Mouse (Mus musculus): Measurements from ENCODE around the gene Tex36. TPM values are rescaled to one million over a fixed set of nuclear protein-coding genes. Genes with fewer than 3 reads are reported as not detected.

Gene Tex36
- polyA plus RNA-seq, 1 experiment from 2014 or later: not detected

DNA sequence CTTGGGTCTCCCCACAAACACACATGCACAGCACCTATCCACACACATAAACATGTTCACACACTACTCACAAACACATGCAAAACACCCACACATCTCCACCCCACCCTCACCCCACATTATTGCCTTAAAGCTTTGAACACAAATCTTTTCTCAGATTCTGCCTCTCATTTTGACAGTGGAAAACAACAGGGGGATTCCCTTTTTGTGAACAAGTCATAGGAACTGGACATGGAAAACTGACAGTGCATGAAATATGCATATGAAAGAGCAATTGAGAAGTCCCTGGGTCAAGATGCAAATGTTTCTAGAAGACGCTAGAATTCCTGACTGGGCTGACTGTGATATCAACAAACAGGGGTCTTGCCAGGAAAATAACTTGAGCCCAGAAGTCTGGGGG is 1.4 kb downstream of the Tex36 start:
- DNase-seq (ENCODE audit: low spot score): no peak

DNA sequence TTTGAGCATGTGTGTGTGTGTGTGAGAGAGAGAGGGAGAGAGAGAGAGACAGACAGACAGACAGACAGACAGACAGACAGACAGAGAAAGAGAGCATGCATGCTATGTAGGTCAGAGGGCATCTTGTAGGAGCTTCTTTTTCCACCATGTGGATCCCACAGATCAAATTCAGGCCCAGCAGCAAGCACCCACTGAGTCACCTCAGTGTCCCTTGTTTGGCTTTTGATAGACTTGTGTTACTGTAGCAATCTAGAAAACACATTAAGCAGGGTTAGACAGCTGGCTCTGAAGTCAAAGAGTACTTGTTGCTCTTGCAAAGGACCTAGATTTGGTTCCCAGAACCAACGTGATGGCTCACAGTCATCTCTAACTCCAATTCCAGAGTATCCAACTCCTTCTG is 10.2 kb downstream of the Tex36 start:
- DNase-seq (ENCODE audit: low spot score): no peak

DNA sequence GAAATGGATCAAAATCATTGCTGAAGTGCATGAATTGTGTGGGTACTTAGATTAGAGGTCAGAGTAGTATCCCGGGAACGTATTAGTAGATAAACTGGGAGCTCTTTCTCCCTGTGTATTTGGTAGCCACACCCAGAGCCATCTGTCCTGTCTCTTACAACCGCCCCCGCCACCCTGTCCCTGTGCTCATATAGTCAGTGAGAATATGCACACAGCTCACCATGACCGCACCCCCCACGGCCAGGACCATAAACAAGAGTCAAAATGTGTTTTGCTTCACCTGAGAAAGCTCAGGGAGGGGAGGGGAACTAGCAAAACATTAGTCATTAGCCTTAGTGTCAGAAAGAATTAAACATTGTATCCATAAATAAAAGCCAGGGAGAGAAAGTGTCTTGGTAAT is 18.7 kb downstream of the Tex36 start:
- no peak for DNase-seq (ENCODE audit: low spot score)

DNA sequence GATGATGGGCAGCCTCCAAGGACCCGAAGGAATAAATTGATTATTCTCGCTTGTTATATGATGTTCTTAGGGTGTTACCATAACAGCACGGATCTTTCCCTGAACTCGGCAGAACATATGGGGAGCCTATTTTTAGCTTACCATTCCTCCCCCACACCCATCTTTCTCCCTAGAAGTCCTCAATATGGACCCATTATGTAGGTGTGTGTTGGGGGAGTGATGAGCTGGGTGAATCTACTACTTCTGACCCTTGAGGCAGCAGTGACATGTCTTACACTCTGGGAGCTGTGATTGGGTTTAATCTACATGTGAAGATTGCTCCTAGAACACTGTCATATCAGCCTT is 21.7 kb downstream of the Tex36 start:
- no peak for DNase-seq (ENCODE audit: low spot score)

DNA sequence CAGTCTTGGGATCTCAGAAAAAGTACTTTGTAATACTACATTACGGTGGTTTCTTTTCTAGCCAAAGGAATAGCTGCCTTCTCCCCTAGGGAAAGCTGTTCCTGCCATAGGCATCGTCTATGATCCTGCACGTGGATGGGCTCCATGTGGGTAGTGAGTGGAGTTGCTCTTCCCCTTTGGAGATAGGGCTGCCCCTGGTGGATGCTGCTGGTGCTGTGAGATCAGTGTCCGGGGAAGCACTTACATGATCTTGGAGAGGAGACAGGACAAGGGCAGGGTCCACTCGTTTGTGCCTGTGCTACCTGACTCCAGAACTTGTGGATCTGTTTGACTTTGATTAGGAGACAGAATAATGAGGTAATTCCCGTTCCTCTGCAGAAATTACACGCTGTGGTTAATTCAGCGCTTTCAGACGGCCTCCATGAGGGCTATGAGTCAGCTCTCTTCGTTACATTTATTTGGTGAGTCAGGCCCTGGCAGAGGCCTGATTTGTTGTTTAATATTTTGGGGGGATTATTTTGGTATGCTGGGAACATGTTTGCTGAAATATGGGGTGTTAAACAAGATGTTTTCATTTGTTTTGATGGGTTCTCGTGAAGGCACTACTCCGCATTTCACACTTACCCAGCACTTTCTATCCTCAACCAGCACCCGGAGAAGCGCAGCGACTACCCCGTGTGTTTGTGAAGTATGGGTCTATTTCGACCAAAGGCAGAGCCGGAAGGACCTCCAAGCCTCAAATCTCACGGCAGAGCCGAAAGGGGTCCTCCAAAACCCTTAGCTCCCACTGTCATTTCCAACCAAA is 22.3 kb downstream of the Tex36 start:
- no peak for DNase-seq (ENCODE audit: low spot score)

DNA sequence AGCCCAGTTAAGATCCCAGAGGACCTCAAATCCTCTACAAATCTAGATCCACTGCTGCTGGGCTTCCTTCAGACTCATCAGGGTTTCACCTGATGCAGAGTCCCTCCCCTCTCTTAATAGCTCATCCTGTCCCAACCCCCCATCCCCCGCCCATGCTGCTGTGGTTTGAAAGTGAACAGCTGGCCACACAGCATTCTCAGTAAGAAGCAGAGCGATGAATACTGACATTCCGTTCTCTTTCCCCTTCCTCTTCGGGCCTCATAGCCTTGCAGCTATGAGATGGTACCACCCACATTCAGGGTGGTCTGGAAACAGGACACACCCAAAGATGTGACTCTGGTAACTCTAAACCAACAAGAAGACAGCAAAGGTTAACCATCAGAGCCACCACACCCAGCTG is 25.1 kb downstream of the Tex36 start:
- DNase-seq (ENCODE audit: low spot score): no peak

DNA sequence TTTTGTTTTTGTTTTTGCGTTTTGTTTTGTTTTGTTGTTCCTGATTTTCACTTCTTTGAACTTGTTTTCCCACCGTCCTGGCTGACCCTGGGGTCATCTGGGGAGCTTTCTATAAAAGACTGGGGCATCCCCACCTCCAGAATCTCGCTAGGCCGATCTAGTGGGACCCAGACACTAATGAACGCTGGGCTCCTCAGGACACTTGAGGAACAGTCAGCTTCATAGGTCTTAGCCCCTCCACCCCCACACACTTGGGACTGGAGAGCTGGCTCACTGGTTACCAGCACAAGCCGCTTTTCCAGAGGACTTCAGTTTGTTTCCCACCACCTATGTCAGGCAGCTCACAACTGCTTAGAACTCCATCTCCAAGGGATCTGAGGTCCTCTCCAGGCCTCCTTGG is 25.7 kb downstream of the Tex36 start:
- DNase-seq (ENCODE audit: low spot score): no peak

DNA sequence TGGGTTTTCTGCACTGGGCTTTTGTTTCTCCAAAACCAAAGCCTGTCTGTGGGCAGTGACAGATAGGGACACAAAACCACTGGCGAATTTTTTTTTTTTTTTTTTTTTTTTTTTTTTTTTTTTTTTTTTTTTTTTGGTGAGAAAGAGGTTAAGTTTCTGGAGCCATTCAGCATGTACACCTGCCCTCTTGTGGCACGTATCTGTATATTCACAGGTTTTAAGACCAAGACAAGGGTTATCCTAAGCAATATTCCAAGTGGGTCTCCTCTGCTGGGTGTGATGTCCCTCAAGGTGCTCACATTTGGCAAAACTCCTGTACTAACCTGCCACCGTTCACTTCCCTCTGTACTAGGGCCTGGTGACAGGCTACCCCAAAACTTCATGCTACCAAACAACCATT is 30.0 kb downstream of the Tex36 start:
- DNase-seq (ENCODE audit: low spot score): no peak

DNA sequence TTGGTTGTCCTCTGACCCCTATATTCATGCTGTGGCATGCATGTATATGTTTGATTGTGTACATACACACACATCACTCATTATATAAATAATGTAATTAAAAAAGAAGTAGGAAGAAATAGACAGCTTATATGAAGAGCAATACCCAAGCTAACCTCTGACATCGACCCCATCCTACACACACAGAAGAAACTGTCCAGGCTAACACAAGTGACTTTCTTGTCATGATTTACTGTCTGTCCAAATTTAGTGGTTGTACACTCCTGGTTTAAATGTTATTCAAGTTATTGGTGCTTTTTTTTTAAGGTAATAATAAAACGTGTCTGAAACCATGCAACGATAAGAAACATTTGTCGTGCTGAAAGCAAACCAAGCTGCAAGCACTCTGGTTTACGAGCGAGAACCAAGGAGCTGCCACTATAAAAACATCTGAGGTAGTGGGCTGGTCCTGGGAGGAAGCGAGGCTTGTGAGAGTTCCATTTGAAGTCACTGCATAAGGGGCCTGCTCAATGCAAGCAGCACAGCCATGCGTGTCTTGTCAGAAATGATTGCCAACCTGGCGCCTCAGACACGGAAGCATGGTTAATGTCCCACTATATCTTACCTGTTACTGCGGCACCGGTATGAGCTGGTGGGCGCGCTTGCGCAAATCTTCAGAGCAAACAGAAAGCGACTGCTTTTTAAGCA is 32.6 kb downstream of the Tex36 start:
- no peak for DNase-seq (ENCODE audit: low spot score)

DNA sequence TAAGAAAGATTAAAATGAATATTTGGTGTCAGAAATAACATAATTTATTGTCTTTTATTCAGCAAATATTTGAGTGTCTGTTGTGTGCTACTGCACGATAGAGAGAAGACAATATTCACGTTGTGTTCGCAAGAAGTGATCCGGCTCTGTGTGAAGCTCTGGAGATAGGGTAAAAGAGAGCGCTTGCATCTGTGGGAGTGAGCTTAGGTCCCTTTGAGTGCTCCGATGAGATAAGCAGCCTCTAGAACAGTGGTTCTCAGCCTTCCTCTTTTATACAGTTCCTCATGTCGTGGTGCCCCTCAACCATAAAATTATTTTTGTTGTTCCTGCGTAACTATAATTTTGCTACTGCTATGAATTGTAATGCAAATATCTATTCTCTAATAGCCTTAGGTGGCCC is 37.4 kb downstream of the Tex36 start:
- no peak for DNase-seq (ENCODE audit: low spot score)

DNA sequence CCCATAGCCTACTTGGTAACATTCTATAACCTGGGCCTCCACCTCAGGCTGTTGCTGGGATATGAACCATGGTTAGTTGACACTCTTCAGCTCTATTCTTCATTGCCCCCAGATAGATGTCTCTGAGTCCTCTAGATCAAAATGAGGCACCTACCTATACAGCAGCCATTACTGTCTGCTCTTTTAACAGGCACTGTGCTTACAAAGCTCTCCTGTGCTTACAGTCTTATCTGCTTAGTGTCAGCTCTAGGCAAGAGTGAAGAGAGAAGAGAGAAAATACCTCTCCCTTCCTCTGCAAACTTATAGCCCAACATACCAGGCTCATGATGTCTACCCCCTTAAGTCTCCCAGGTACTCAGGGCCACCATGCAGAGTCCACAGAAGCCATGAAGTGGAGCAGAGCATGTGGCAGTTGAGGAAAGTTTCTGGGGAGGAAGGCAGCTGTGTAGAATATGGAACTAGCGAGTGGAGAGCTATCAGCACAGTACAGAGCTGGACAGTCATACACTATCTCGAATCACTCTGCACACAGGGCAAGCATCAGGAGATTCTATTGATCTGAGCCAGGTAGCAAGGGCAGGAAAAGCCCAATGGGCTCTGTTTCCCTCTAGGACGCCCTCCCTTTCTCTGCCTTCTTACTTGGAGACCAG is 38.7 kb downstream of the Tex36 start:
- DNase-seq (ENCODE audit: low spot score): no peak

DNA sequence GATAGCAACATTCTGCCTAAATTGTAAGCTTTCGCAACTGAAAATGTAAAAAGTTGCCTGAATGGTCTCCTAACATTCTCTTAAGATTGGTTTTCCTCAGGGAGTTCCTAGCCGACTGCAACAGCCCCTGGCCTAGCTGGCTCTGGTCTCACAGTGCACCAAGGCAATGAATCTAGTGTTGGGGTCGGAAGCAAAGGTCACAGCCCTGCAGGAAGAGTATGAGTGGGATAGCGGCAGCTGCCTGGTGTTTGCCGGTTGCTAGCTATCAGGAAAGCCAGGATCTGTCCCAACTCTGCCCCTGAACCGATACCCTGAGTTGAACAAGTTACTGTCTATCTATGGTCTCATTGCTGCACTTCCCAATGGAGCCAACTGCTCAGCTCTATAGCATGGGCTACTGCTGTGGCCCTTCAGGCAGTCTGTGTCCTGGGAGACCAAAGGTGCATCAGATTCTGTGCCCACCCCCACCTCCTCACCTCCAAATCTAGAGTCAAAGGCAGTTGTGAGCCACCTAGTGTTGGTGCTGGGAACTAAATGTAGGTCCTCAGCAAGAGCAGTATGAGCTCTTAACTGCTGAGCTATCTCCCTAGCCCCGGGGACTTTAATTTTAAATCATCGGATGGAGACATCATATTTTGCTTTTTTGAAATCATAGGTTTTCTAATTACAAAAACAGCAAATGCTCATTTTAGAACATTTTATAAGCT is 46.0 kb downstream of the Tex36 start:
- no peak for DNase-seq (ENCODE audit: low spot score)

DNA sequence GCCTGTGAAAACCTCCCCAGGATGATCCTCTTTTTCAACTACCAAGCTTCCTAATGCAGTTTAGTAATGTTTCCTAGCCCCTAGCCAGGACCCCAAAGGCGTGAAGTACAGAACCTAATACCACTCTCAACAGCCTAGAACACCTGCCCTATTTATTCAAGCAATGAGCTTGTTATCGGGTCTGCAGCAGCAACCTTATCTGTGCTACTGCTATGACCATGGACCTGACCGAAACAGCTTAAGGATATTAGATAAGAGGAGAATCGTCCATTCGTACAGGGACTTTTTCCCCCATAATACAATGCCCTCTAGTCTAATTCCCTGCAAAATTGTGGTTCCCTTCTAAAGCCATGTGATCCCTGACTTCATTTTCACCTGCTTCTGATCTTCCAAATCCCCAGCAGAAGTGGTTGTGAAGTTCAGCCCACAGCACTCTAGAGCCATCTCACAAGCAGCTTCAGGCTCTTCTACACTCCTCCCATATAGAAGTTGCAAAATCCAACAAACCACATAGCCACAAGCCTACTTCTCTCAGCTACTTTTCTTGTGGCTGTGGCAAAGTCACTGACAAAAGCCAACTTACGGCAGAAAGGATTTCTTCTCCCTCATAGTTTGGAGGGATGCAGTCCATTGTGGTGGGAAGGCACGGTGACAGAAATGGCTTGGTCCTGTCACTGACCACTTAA is 49.5 kb downstream of the Tex36 start:
- DNase-seq (ENCODE audit: low spot score): no peak

DNA sequence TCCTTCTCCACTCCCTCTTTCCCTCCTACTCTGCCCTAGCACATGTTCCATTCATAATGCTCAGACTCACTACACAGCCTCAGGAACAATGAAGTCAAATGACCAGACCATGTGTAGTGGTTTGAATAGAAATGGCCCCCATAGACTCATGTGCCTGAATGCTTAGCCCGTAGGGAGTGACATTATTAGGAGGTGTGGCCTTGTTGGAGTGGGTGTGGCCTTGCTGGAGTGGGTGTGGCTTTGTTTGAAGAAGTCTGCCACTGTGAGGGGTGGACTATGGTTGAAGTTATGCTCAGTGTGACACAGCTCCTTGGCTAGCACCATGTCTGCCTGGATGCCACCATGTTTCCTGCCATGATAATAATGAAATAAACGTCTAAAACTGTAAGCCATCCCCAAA is 51.0 kb downstream of the Tex36 start:
- no peak for DNase-seq (ENCODE audit: low spot score)

DNA sequence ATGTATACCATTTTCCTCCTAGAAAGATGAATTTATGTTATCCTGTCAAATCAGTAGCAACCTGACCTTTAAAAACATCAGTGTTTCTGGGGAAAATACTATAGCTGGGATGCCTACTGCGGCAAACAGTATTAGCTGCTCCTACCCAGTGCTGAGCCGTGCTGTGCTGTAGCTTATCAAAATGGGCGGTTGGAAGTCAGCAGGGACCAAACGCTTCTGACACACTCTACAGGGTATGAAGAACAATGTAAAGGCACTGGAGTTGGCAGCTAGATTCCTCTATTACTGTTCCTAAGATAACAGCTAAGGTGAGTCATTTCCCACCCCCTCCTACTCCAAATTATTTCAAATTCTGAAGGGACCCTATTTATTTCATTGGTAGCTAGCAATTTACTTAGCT is 53.5 kb downstream of the Tex36 start:
- DNase-seq (ENCODE audit: low spot score): no peak

DNA sequence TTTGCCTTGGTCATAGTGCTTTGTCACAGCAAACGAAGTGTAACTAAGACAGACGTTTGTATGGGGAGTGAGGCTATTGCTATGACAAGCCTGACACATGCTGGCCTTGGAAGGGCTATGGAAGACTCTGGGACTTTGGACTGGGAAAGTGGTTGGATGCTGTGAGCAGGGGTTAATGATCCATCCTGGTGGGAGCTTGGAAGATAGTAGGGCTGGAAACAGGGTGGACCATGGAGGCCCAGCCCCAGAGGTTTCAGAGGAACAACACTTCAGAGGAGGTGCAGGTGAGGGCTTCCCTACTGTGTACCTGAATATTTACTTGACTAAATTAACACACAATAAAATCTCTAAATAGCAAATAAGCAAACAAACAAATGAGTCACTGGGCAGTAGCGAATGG is 56.3 kb downstream of the Tex36 start:
- DNase-seq (ENCODE audit: low spot score): no peak

DNA sequence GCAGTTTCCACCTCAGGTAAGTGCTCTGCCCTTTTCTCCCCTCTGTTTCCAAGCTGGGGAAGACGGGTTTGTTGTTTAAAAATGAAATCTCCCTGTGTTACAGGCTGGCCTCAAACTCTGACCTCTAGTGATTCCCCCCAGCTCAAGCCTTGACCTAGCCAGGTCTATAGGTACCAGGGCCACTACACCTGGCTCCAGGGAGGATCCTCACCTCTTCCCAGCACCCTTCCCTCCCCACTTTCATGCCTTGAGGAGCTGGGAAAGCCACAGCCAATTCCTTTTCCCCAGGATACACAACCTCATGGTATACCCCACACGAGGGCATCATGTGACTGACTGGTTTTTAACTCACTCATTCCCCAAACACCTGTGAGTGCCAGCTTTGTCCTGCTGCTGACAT is 57.0 kb downstream of the Tex36 start:
- no peak for DNase-seq (ENCODE audit: low spot score)

DNA sequence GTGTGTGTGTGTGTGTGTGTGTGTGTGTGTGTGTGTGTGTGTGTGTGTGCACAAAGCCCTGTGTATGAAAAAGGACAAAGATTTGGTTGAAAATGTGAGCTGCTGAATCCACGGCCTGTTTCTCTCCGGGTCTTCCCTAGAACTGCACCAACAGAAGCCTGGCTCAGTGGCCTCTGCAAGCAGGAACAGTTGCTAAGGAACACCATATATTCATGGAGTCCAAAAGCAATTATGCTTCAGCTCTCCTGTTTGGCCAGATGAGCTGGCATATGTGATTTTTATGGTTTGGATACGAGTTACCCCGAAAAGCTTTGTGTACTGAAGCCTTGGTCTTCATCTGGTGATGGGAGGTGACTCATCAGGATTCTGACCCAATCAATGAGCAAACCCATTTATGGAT is 58.8 kb downstream of the Tex36 start:
- no peak for DNase-seq (ENCODE audit: low spot score)

DNA sequence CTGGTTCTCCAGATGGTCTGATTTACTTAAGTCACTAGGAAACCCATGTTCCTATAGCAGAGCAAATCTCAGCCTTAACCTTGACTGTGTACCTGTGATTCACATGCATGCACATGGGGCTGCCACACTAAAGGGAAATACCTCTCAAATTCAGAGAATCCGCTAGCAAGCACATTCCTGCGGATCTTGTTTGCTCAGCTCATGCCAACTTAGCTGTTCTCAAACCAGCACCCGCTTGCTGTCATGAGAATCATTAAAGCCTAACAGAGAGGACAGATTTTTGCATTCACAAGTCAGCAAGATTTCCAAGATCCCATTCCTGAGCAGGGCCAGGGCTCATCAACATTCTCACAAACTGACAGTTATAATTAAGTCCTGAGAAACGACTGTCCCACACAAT is 64.6 kb downstream of the Tex36 start:
- no peak for DNase-seq (ENCODE audit: low spot score)
